Mouse (Mus musculus): ENCODE measurements around the gene Pafah1b2. TPM values are rescaled to one million over a fixed set of nuclear protein-coding genes. Genes with fewer than 3 reads are reported as not detected.
A peak's percentile ranks its signal among the peaks of the same experiment; 100 is the strongest.

Gene Pafah1b2
- polyA plus RNA-seq, 1 experiment from 2014 or later, result 137 TPM

DNA sequence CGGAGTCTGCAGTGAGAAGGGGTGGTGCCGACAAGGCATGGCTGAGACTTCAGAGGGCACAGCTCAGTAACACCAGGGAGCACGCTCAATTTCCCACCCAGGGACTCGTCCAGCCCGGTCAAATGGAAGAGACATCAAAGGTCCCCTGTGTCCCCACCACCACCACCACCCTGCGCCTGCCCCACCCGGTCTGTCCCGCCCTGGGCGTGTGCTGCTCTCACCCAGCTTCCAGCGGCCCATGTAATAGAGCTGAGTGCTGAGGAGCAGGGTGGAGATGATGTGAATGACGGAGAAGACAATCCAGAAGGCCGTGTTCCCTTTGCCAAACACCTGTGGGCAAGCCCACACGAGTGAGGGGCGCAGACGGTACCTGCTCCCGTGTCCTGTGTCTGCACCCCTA is 70.0 kb downstream of the Pafah1b2 start:
- H3K36me3 ChIP-seq (ENCODE audit: control insufficient read depth, insufficient read depth, low read length), result peaks cover 52% of the 10 kb centered on the region
- no peak for ATAC-seq
- no peak overlapping the region for H3K4me3 ChIP-seq (ENCODE audit: low read length)
- H3K9ac ChIP-seq (ENCODE audit: low read depth, low read length), result no peak overlapping the region
- 0 out of 2 replicates have a peak, but pooled peaks cover 2% of the 10 kb centered on the region for H3K4me1 ChIP-seq (ENCODE audit: control insufficient read depth, insufficient read depth, low read length)
- no peak overlapping the region for H3K4me2 ChIP-seq (ENCODE audit: low read depth, low read length)
- WGBS, result 85% methylated on average over 16 of the region's 16 CpGs
- H3K27ac ChIP-seq (ENCODE audit: low read length), result no peak overlapping the region
- no peaks in the 10 kb centered on the region for H3K27me3 ChIP-seq (replicated peaks; ENCODE audit: control insufficient read depth, insufficient read depth, low read length)
- H3K9me3 ChIP-seq (ENCODE audit: control insufficient read depth, low read length), result no peaks in the 10 kb centered on the region

DNA sequence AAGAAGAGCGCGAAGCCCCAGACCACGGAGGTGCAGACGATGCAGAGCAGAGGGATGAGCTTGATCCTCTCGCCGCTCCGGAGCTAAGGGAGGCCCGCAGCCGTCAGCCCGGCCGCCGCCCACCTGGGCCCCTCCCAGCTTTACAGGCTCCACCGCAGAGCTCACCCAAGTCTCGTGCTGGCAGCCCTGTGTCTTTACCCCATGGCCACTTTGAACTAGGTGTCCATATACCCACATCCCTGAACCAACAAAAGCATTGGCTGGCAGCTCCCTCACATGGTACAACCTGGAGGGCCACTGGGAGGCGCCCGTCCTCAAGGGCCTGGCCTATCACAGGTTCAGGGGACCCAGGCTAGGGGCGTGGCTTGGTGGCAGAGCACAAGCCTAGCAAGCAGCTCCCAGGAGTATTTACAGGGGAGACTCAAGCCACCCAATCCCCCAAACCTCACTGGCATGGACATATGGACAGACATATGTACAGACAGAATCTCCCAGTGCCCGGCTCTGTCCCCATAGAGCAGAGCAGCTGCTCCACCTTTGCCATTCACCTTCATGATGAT is 71.1 kb downstream of the Pafah1b2 start:
- peaks cover 51% of the 10 kb centered on the region for H3K36me3 ChIP-seq (ENCODE audit: control insufficient read depth, insufficient read depth, low read length)
- ATAC-seq, result peak; percentile 39; the same call in 1 of the 2 replicates
- no peak overlapping the region for H3K4me3 ChIP-seq (ENCODE audit: low read length)
- no peak overlapping the region for H3K4me2 ChIP-seq (ENCODE audit: low read depth, low read length)
- H3K27me3 ChIP-seq (replicated peaks; ENCODE audit: control insufficient read depth, insufficient read depth, low read length), result no peaks in the 10 kb centered on the region
- H3K4me1 ChIP-seq (ENCODE audit: control insufficient read depth, insufficient read depth, low read length), result 0 out of 2 replicates have a peak, but pooled peaks cover 7% of the 10 kb centered on the region
- H3K9ac ChIP-seq (ENCODE audit: low read depth, low read length), result no peak overlapping the region
- H3K9me3 ChIP-seq (ENCODE audit: control insufficient read depth, low read length), result no peaks in the 10 kb centered on the region
- H3K27ac ChIP-seq (ENCODE audit: low read length), result no peak overlapping the region
- WGBS, result 63% methylated on average over 18 of the region's 18 CpGs

DNA sequence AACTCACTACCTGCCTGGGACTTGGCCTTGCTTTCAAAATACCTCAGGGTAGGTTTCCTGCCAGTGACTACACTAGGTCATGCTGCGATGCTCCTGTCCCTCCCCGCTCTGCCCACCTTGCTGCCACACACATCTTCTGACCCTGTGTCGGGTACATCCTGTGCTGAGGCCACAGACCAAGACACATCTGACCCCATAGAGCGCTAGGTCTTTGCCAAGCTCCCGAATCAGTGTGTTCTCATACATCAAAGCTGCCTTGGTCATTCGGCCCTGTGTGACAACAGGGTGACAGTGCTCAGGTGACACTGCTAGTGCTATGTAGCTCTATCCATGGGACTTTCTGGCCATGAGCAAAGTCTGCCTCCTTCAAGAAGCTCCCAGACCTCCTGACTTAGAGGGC is 72.7 kb downstream of the Pafah1b2 start:
- H3K4me3 ChIP-seq (ENCODE audit: low read length), result no peak overlapping the region
- 91% methylated on average over 6 of the region's 6 CpGs for WGBS
- 0 out of 2 replicates have a peak, but pooled peaks cover 9% of the 10 kb centered on the region for H3K4me1 ChIP-seq (ENCODE audit: control insufficient read depth, insufficient read depth, low read length)
- H3K9ac ChIP-seq (ENCODE audit: low read depth, low read length), result no peak overlapping the region
- H3K27me3 ChIP-seq (replicated peaks; ENCODE audit: control insufficient read depth, insufficient read depth, low read length), result no peaks in the 10 kb centered on the region
- no peak overlapping the region for H3K27ac ChIP-seq (ENCODE audit: low read length)
- no peak overlapping the region for H3K4me2 ChIP-seq (ENCODE audit: low read depth, low read length)
- no peak for ATAC-seq
- H3K9me3 ChIP-seq (ENCODE audit: control insufficient read depth, low read length), result no peaks in the 10 kb centered on the region
- peaks cover 37% of the 10 kb centered on the region for H3K36me3 ChIP-seq (ENCODE audit: control insufficient read depth, insufficient read depth, low read length)

DNA sequence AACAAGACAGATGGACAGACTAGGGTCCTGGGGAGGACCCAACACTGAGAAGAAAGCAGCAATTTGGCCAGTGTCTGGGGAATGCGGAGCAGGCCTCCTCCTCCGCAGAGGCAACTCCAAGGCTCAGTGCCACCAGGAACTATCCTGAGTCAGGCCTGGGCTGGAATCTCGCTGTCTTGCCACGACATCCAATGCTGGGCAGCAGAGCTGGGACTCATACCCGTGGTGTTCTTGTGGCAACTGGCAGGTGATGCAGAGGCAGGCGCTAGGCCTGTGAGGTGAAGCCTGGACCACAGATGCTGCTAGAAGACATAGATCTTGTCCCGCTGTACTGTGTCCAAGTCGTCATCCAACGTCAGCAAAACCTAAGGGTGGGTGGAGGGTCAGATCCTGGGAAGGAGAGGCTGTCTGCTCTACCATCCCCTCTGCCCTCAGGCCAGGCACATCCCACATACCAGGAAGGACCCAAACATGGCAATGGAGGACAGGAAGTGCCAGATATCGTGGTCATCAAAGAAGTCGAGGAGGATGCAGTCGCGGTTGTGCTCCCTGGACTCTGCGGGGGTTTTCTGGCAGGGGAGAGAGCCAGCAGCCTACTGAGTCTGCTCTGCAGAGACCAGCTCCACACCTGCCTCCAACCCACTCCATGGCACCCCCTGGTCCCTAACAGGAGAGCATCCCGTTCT is 73.4 kb downstream of the Pafah1b2 start:
- ATAC-seq, result no peak

DNA sequence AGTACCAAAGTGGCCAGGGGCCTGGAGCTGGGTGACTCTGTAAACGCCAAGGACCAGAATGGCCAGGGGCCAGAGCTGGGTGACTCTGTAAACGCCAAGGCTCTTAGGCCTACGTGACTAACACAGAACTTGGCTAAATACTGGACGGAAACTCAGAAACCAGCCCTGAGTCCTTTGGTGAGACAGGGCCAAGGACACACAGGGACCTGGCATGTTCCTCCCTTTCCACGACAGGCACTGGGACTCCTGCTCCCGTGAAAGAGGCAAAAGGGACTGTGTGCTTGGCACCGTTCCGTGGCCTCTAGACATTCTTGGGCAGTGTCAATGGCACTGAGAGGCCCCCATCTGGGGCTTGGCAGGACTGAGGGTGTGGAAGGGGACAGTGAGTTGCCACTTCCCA is 74.4 kb downstream of the Pafah1b2 start:
- Histone ChIP-seq H3K4me1 (ENCODE audit: control insufficient read depth, insufficient read depth, low read length) (peaks cover 10% of the 10 kb centered on the region; the same call in 1 of the 2 replicates), H3K4me3 (ENCODE audit: low read length) (no peak overlapping the region)
- no peak for ATAC-seq

More for the DNA sequence above, 73.4 kb downstream of the Pafah1b2 start:
- Histone ChIP-seq H3K36me3 (ENCODE audit: control insufficient read depth, insufficient read depth, low read length) (peaks cover 33% of the 10 kb centered on the region), H3K27me3 (replicated peaks; ENCODE audit: control insufficient read depth, insufficient read depth, low read length) (no peaks in the 10 kb centered on the region), H3K9ac (ENCODE audit: low read depth, low read length) (no peak overlapping the region), H3K4me2 (ENCODE audit: low read depth, low read length) (no peak overlapping the region), H3K27ac (ENCODE audit: low read length) (no peak overlapping the region), H3K4me3 (ENCODE audit: low read length) (no peak overlapping the region), H3K4me1 (ENCODE audit: control insufficient read depth, insufficient read depth, low read length) (0 out of 2 replicates have a peak, but pooled peaks cover 9% of the 10 kb centered on the region), H3K9me3 (ENCODE audit: control insufficient read depth, low read length) (no peaks in the 10 kb centered on the region)
- WGBS, result 83% methylated on average over 15 of the region's 15 CpGs

DNA sequence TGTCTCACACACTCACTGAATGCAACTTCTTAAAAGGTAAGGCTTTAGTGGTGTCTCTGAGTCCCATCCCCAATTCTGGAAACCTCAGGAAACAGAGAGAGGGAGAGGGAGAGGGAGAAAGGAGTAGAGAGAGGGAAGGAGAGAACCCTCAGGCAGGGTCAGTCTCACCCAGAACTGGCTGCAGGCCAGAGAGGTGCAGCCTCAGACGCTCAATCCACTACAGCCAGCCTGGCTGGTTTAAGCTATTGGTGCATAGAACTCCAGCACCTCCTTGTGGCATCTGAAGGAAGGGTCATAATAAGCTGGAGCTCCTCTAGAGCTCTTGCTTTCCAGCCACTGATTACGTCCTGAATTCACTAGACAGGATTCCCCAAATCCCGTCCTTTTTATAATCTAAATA is 75.6 kb downstream of the Pafah1b2 start:
- Histone ChIP-seq H3K9ac (ENCODE audit: low read depth, low read length) (no peak overlapping the region), H3K9me3 (ENCODE audit: control insufficient read depth, low read length) (no peaks in the 10 kb centered on the region), H3K36me3 (ENCODE audit: control insufficient read depth, insufficient read depth, low read length) (peaks cover 18% of the 10 kb centered on the region; the same call in 1 of the 2 replicates), H3K4me2 (ENCODE audit: low read depth, low read length) (no peak overlapping the region), H3K27ac (ENCODE audit: low read length) (peak overlapping the region; percentile 71), H3K27me3 (replicated peaks; ENCODE audit: control insufficient read depth, insufficient read depth, low read length) (no peaks in the 10 kb centered on the region), H3K4me1 (ENCODE audit: control insufficient read depth, insufficient read depth, low read length) (peaks cover 15% of the 10 kb centered on the region), H3K4me3 (ENCODE audit: low read length) (no peak overlapping the region)
- 19% methylated on average over 3 of the region's 3 CpGs for WGBS
- peak; percentile 52 for ATAC-seq

More for the DNA sequence above, 74.4 kb downstream of the Pafah1b2 start:
- Histone ChIP-seq H3K36me3 (ENCODE audit: control insufficient read depth, insufficient read depth, low read length) (peaks cover 27% of the 10 kb centered on the region), H3K4me2 (ENCODE audit: low read depth, low read length) (no peak overlapping the region), H3K9ac (ENCODE audit: low read depth, low read length) (no peak overlapping the region), H3K27ac (ENCODE audit: low read length) (no peak overlapping the region), H3K27me3 (replicated peaks; ENCODE audit: control insufficient read depth, insufficient read depth, low read length) (no peaks in the 10 kb centered on the region), H3K9me3 (ENCODE audit: control insufficient read depth, low read length) (no peaks in the 10 kb centered on the region)
- WGBS, result 90% methylated on average over 8 of the region's 8 CpGs

DNA sequence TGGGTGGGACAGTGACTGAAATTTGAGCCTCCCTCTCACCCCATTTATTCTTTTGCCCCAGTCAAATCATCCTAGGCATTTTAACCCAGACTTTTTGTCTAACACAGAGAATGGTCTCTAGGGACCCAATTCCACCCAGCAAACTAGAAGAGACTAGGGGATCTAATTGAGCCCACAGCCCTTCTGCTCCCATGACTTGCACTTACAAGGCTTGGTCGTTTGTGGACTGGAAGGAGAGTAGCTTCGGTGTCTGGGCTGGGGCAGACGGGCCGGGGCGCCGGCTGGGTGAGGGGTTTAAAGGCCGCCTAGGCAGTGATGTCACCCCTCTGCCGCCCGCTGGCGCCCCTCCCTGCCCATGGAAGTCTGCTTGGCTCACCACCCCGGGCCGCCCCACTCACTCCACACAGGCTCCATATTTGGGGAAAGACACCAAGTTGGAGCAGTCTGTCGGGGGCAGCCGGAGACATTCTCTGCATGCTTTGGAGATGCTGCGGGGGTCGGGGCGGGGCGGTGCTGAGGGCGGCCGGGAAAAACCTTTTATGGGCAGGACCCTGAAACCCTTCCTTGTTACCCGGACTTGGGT is 76.8 kb downstream of the Pafah1b2 start, which contains the start of gene Tagln:
Gene Tagln (minus strand): TSS at position 431 of the 583 bp plus-strand sequence.
- H3K36me3 ChIP-seq (ENCODE audit: control insufficient read depth, insufficient read depth, low read length), result 0 out of 2 replicates have a peak, but pooled peaks cover 16% of the 10 kb centered on the region
- peak; percentile 73 for ATAC-seq
- H3K4me1 ChIP-seq (ENCODE audit: control insufficient read depth, insufficient read depth, low read length), result peaks cover 15% of the 10 kb centered on the region
- H3K27me3 ChIP-seq (replicated peaks; ENCODE audit: control insufficient read depth, insufficient read depth, low read length), result no peaks in the 10 kb centered on the region
- peak within 1 kb of the TSS; percentile 82 for H3K27ac ChIP-seq (ENCODE audit: low read length)
- WGBS, result 8% methylated on average over 21 of the region's 21 CpGs
- peak within 1 kb of the TSS; percentile 57 for H3K9ac ChIP-seq (ENCODE audit: low read depth, low read length)
- H3K4me3 ChIP-seq (ENCODE audit: low read length), result peak within 1 kb of the TSS; percentile 40
- no peaks in the 10 kb centered on the region for H3K9me3 ChIP-seq (ENCODE audit: control insufficient read depth, low read length)
- peak within 1 kb of the TSS; percentile 42 for H3K4me2 ChIP-seq (ENCODE audit: low read depth, low read length)

DNA sequence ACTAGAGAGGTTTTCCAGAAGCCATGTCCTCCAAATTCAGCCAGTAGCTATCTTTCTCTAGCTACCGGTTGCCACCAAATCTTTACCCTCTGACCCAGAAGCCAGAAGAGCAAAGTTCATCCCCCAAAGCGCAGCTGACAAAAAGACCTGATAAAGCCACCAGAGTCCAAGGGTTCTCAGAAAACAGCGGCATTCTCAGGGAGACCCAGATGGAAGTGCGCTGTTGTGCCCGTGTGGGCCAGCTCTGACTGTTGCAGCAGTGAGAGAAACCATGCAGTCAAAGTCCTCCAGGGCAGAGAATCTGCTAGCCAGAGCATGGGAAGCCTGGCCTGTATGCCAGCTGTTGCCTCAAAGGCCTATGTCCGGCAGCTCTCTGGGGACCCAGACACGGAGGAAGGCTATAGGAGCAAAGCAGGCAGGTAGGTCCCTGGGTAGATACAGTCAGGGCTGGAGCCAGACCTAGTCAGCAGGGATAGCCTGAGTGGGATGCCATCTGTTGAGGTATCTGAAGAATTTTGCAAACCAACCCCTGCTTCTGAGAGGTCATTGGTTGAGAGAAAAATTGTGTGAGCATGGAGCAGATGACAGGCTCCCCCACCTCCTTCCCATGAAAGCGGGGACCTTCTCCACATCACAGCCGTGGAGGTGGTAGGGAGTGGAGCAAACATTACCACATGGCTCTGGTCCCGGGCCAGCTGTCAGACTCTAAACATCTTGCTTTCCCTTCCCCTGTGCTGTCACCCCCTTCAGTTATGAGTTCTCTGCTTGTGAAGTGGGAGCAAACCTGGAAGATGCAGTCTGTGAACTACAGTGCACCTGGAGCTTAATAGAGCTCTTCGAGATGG is 79.7 kb downstream of the Pafah1b2 start:
- peak overlapping the region; percentile 40 for H3K4me3 ChIP-seq (ENCODE audit: low read length)
- peak overlapping the region; percentile 21 for H3K4me2 ChIP-seq (ENCODE audit: low read depth, low read length)
- peaks cover 13% of the 10 kb centered on the region for H3K36me3 ChIP-seq (ENCODE audit: control insufficient read depth, insufficient read depth, low read length)
- H3K9ac ChIP-seq (ENCODE audit: low read depth, low read length), result peak overlapping the region; percentile 35
- no peaks in the 10 kb centered on the region for H3K9me3 ChIP-seq (ENCODE audit: control insufficient read depth, low read length)
- ATAC-seq, result peak; percentile 30
- peak overlapping the region; percentile 57 for H3K27ac ChIP-seq (ENCODE audit: low read length)
- peaks cover 15% of the 10 kb centered on the region for H3K4me1 ChIP-seq (ENCODE audit: control insufficient read depth, insufficient read depth, low read length)
- WGBS, result 52% methylated on average over 11 of the region's 11 CpGs
- H3K27me3 ChIP-seq (replicated peaks; ENCODE audit: control insufficient read depth, insufficient read depth, low read length), result no peaks in the 10 kb centered on the region

DNA sequence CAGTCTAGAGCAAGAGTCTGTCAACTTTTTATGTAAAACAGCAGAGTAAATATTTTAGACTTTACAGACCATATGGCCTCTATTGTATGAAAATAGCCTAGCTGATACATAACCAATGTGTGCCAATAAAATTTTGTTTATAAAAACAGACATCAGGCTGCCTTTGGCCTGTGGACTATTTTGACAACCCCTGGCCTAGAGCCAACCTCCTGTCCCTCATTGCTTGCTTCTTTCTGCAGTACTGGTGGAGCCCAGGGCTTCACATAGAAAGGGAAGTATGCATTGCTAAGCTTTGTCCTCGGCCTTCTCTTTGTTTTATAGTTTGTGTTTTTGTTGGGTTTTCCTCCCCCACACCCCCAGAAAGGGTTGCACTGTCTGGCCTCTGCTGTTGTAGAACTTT is 80.5 kb downstream of the Pafah1b2 start:
- 52% methylated on average over 1 of the region's 1 CpGs for WGBS
- Histone ChIP-seq H3K4me3 (ENCODE audit: low read length) (no peak overlapping the region; the same call in 1 of the 2 replicates), H3K27me3 (replicated peaks; ENCODE audit: control insufficient read depth, insufficient read depth, low read length) (no peaks in the 10 kb centered on the region), H3K4me2 (ENCODE audit: low read depth, low read length) (peak overlapping the region; percentile 15), H3K36me3 (ENCODE audit: control insufficient read depth, insufficient read depth, low read length) (peaks cover 19% of the 10 kb centered on the region), H3K27ac (ENCODE audit: low read length) (peak overlapping the region; percentile 57), H3K9ac (ENCODE audit: low read depth, low read length) (peak overlapping the region; percentile 35; the same call in 1 of the 2 replicates), H3K4me1 (ENCODE audit: control insufficient read depth, insufficient read depth, low read length) (peaks cover 15% of the 10 kb centered on the region), H3K9me3 (ENCODE audit: control insufficient read depth, low read length) (no peaks in the 10 kb centered on the region)
- no peak for ATAC-seq

Measured in intestine, embryonic 16.5 days (tissue).